Mouse (Mus musculus): ENCODE results near the gene Prkag1. TPM values are rescaled to one million over a fixed set of nuclear protein-coding genes. Genes with fewer than 3 reads are reported as not detected.

Gene Prkag1
- polyA plus RNA-seq, 1 experiment = 237 TPM

- Histone ChIP-seq H3K4me1 (peaks cover 33% of the 10 kb centered on the region), H3K9me3 (no peaks in the 10 kb centered on the region), H3K4me3 (replicated peaks) (no peak overlapping the region), H3K36me3 (replicated peaks; ENCODE audit: low read length) (peaks cover 100% of the 10 kb centered on the region), H3K27me3 (replicated peaks) (no peaks in the 10 kb centered on the region)
- no peak for TF ChIP-seq GATA1 (IDR thresholded peaks at IDR 0.05; ENCODE audit: borderline replicate concordance, low read length)
- no peak for TF ChIP-seq FLI1 (IDR thresholded peaks at IDR 0.05; ENCODE audit: low read length)
Observed at GRCm38 (mm10) chr15:98843595-98844223, 12.4 kb upstream of the Prkag1 start.

DNA sequence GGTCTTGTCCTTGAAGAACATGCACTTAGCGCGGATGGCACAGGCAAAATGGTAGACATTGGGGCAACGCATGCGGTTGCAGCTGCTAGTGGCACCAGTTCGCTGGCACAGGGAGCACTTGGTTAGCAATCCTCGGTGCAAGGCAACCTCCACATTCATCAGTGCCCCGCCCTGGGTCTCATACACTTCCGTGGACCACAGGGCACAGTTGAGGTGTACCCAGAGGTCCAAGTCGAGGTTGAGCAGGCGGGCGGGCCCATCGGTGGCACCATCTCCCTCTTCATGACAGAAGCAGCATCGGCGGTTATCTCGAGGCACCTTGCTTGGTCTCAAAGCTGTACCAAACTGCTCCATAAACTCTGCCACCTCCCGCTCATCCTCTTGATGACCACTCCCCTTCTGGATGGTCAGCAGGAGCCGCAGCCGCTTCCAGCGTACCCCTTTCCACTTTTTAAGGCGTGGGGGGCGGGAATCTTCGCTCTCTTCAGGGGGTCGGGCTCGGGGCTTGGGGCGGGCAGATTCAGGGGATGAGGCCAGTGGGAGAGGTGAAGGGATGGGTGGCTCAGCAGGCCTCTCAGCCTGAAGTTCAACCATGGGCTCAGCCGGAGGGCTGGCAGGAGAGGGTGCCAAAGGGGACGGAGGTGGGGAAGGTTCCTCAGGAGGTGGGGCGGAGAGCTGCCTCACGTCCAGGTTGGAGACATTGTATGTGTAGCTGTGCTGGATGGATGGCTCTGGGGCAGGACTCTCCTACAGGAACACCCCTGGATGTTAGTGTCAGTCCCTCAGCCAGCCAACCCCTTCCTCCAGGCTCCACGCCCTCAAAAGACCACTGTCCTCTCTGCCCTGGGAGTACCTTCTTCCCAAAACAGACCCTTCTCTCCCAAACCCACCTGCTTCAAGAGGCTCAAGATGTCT is 8.6 kb upstream of the Prkag1 start:
- H3K27me3 ChIP-seq (replicated peaks) = no peaks in the 10 kb centered on the region
- H3K4me1 ChIP-seq = peaks cover 16% of the 10 kb centered on the region
- TF ChIP-seq FLI1 (IDR thresholded peaks at IDR 0.05; ENCODE audit: low read length) = no peak
- TF ChIP-seq GATA1 (IDR thresholded peaks at IDR 0.05; ENCODE audit: borderline replicate concordance, low read length) = no peak
- peak overlapping the region; percentile 2 for H3K4me3 ChIP-seq (replicated peaks)
- peaks cover 100% of the 10 kb centered on the region for H3K36me3 ChIP-seq (replicated peaks; ENCODE audit: low read length)
- H3K9me3 ChIP-seq = no peaks in the 10 kb centered on the region

- Histone ChIP-seq H3K27me3 (replicated peaks) (no peaks in the 10 kb centered on the region), H3K4me1 (peaks cover 22% of the 10 kb centered on the region), H3K4me3 (replicated peaks) (peak overlapping the region; percentile 2), H3K36me3 (replicated peaks; ENCODE audit: low read length) (peaks cover 100% of the 10 kb centered on the region), H3K9me3 (no peaks in the 10 kb centered on the region)
- TF ChIP-seq GATA1 (IDR thresholded peaks at IDR 0.05; ENCODE audit: borderline replicate concordance, low read length) (no peak), FLI1 (IDR thresholded peaks at IDR 0.05; ENCODE audit: low read length) (no peak)
Observed at GRCm38 (mm10) chr15:98839161-98839560, 7.8 kb upstream of the Prkag1 start.

DNA sequence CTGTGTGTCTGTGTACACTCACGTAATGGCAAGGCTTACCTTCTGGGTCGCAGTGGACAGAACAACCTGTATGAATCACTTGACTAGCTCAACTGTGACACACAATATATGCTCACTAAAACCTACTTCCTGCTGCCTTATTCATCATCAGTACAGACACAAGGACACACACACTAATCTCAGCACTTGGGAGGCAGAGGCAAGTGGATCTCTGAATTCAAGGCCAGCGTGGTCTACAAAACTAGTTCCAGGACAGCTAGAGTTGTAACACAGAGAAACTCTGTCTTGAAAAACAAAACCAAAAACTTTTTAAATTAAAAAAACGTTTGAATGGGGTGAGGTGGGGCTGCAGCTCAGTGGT is 6.4 kb upstream of the Prkag1 start:
- TF ChIP-seq GATA1 (IDR thresholded peaks at IDR 0.05; ENCODE audit: borderline replicate concordance, low read length) = no peak
- TF ChIP-seq FLI1 (IDR thresholded peaks at IDR 0.05; ENCODE audit: low read length) = no peak
- peaks cover 37% of the 10 kb centered on the region for H3K4me1 ChIP-seq
- H3K36me3 ChIP-seq (replicated peaks; ENCODE audit: low read length) = peaks cover 97% of the 10 kb centered on the region
- no peak overlapping the region for H3K4me3 ChIP-seq (replicated peaks)
- H3K9me3 ChIP-seq = no peaks in the 10 kb centered on the region
- H3K27me3 ChIP-seq (replicated peaks) = no peaks in the 10 kb centered on the region

GRCm38 (mm10) chr15:98837006-98837742 is 5.9 kb upstream of the Prkag1 start:
- H3K36me3 ChIP-seq (replicated peaks; ENCODE audit: low read length) = peaks cover 92% of the 10 kb centered on the region

DNA sequence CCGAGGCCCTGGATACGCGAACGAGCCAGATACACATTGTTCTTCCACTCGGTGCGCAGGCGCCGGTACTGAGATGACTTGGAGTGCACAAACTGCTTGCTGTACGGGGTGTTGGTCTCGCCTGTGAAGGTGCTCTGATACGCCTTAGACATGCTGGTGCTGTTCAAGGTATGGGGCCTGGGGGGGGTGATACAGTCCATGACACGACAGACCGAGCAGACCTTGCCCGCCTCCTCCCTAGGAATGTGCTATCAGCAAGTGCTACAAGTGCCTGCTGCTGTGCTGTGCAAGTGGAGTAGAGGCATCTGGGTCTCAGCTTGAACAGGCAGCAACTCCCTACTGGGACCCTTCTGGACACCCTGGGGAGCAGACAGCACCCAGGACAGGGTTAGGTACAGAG is 4.0 kb upstream of the Prkag1 start:
- Histone ChIP-seq H3K4me1 (peaks cover 44% of the 10 kb centered on the region), H3K27me3 (replicated peaks) (no peaks in the 10 kb centered on the region), H3K36me3 (replicated peaks; ENCODE audit: low read length) (peaks cover 73% of the 10 kb centered on the region), H3K9me3 (no peaks in the 10 kb centered on the region), H3K4me3 (replicated peaks) (peak overlapping the region; percentile 38)
- TF ChIP-seq GATA1 (IDR thresholded peaks at IDR 0.05; ENCODE audit: borderline replicate concordance, low read length) (no peak), FLI1 (IDR thresholded peaks at IDR 0.05; ENCODE audit: low read length) (no peak)

More at GRCm38 (mm10) chr15:98837006-98837742, 5.9 kb upstream of the Prkag1 start:
- Histone ChIP-seq H3K9me3 (no peaks in the 10 kb centered on the region), H3K27me3 (replicated peaks) (no peaks in the 10 kb centered on the region), H3K4me3 (replicated peaks) (no peak overlapping the region), H3K4me1 (peaks cover 42% of the 10 kb centered on the region)
- TF ChIP-seq FLI1 (IDR thresholded peaks at IDR 0.05; ENCODE audit: low read length) = no peak
- no peak for TF ChIP-seq GATA1 (IDR thresholded peaks at IDR 0.05; ENCODE audit: borderline replicate concordance, low read length)

DNA sequence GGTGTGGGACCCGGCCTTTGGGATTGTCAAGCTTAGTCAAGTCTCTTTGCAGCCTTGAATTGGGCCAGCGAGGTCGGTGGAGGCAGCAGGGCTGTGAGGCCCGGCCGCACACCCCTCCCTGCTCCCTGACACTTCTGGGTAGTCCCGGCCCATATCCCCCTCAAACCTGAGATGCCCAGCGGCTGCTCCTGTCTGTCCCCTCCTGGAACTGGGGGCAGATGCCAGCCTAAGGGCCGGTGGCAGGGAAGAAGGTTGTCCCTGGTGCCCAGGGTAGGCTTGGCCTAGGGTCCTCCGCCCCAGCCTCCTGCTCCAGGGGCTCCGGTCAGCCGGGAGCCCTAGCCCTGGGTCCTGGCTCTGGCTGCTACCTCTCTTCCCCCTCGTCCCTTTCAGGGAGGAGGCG is 2.7 kb upstream of the Prkag1 start:
- Histone ChIP-seq H3K4me1 (peaks cover 48% of the 10 kb centered on the region), H3K9me3 (no peaks in the 10 kb centered on the region), H3K4me3 (replicated peaks) (no peak overlapping the region), H3K36me3 (replicated peaks; ENCODE audit: low read length) (peaks cover 65% of the 10 kb centered on the region), H3K27me3 (replicated peaks) (no peaks in the 10 kb centered on the region)
- TF ChIP-seq FLI1 (IDR thresholded peaks at IDR 0.05; ENCODE audit: low read length) (no peak), GATA1 (IDR thresholded peaks at IDR 0.05; ENCODE audit: borderline replicate concordance, low read length) (no peak)

- Histone ChIP-seq H3K27me3 (replicated peaks) (no peaks in the 10 kb centered on the region), H3K36me3 (replicated peaks; ENCODE audit: low read length) (peaks cover 62% of the 10 kb centered on the region), H3K9me3 (no peaks in the 10 kb centered on the region), H3K4me1 (peaks cover 55% of the 10 kb centered on the region), H3K4me3 (replicated peaks) (no peak overlapping the region)
- no peak for TF ChIP-seq FLI1 (IDR thresholded peaks at IDR 0.05; ENCODE audit: low read length)
- no peak for TF ChIP-seq GATA1 (IDR thresholded peaks at IDR 0.05; ENCODE audit: borderline replicate concordance, low read length)
Observed at GRCm38 (mm10) chr15:98833281-98833680, 2.0 kb upstream of the Prkag1 start.

DNA sequence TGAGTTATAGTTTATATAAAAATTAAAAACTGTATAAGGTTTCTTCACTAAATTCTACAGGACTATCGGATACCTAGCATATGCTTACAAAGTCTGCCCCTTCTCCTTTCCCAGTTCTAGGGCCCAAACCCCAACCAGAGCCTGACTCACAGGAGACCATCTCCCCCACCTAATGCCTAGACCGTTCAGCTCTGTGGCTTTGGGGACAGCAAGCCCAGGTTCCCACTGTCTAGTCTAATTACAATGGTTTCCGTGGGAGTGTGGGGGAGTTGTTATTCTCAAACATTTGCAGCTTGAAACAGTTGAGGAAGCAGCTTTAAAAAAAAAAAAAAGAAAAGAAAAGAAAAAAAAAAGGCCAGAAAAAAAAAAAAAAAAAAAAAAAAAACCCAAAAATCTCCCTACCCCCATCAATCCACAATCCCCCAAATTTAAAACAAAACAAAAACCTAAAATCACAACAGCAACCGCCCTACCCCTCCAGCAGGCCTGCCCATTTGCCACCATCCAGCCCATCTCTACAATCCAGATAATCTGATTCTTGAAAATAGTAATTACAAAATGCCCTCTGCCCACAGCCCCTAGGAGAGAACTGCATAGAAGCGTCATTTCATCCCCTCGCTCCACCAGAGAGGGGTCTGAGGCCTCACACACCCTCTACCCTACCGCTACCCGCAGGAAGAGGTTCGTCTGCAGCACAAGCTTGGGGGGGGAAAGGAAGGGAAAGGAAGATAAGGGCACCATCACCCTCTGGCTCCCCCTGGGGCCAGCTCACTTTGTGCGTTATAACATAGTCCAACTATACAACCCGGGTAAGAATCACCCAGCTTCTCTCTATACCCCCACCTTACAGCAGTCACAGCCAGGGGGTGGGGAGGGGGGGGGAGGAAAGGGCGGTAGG is 1.1 kb upstream of the Prkag1 start:
- Histone ChIP-seq H3K4me1 (peaks cover 64% of the 10 kb centered on the region), H3K4me3 (replicated peaks) (peak overlapping the region; percentile 97), H3K36me3 (replicated peaks; ENCODE audit: low read length) (peaks cover 62% of the 10 kb centered on the region)

More for the DNA sequence above, 1.1 kb upstream of the Prkag1 start:
- Histone ChIP-seq H3K9me3 (no peaks in the 10 kb centered on the region), H3K27me3 (replicated peaks) (no peaks in the 10 kb centered on the region)
- TF ChIP-seq GATA1 (IDR thresholded peaks at IDR 0.05; ENCODE audit: borderline replicate concordance, low read length) (no peak), FLI1 (IDR thresholded peaks at IDR 0.05; ENCODE audit: low read length) (no peak)
